In the genomic region with DNA sequence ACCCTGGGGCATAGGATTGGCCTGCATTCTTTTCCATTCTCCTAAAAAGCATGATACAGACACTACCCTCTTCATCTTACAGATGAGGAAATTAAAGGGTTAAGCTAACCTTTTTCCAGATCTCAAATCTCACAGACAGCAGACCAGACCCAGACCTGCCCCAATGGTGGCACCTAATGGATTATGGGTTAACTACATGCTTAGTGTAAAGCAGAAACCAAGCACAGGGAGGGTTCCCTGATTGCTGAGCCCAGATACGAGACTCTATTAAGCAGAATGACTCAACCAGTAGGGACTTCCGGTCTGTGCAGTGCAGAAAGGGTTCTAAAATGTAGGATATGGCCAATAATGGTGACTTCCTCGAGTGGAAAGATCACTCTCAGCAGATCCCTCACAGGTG, we compare ENCODE assay signal across 31 mouse cellular contexts. TPM values are rescaled to one million over a fixed set of nuclear protein-coding genes. Genes with fewer than 3 reads are reported as not detected.
"Had no signal": no experiment of that assay in that cellular context is flagged by ENCODE, and none has a peak within 500 bp of the region (broad histone marks: within the 10 kb centered on the region; RNA-seq: fewer than 3 reads in every experiment).

No protein-coding gene starts in this region.

- H3K4me2 ChIP-seq: kidney, embryonic 15.5 days; limb, embryonic 13.5 days; liver, embryonic 12.5 days; liver, embryonic 15.5 days; lung, embryonic 15.5 days; midbrain, embryonic 11.5 days; neural tube, embryonic 12.5 days; neural tube, embryonic 15.5 days had no signal

- H3K9me3 ChIP-seq: kidney, embryonic 15.5 days; limb, embryonic 10.5 days; limb, embryonic 13.5 days; liver, embryonic 12.5 days; liver, embryonic 15.5 days; lung, embryonic 15.5 days; neural tube, embryonic 12.5 days; neural tube, embryonic 15.5 days had no signal

- DNase-seq: kidney, adult 8-10 months; kidney, postnatal 14 days; kidney, postnatal 4 days; liver; lung, adult 18-20 months; lung, postnatal 10 days; lung, postnatal 36 days; midbrain, embryonic 14.5 days; right cerebral cortex, adult 18-20 months; right cerebral cortex, postnatal 14 days; right cerebral cortex, postnatal 4 days; thymus, adult 2 months; thymus, postnatal 14 days; thymus, postnatal 4 days had no signal

- H3K9ac ChIP-seq: kidney, embryonic 15.5 days; limb, embryonic 13.5 days; liver, embryonic 12.5 days; liver, embryonic 15.5 days; lung, embryonic 15.5 days; neural tube, embryonic 12.5 days; neural tube, embryonic 15.5 days had no signal

- H3K4me3 ChIP-seq: kidney, embryonic 15.5 days; limb, embryonic 10.5 days; limb, embryonic 13.5 days; liver, embryonic 12.5 days; liver, embryonic 15.5 days; lung, embryonic 15.5 days; neural tube, embryonic 12.5 days; neural tube, embryonic 15.5 days had no signal

- H3K27me3 ChIP-seq: kidney, embryonic 15.5 days; liver, embryonic 15.5 days; lung, embryonic 15.5 days; neural tube, embryonic 12.5 days; neural tube, embryonic 15.5 days had no signal

- H3K27ac ChIP-seq: kidney, embryonic 15.5 days; limb, embryonic 10.5 days; limb, embryonic 13.5 days; liver, embryonic 12.5 days; liver, embryonic 15.5 days; lung, embryonic 15.5 days; neural tube, embryonic 12.5 days; neural tube, embryonic 15.5 days; stomach, postnatal 0 days had no signal

- H3K4me1 ChIP-seq: limb, embryonic 10.5 days; liver, embryonic 12.5 days; liver, embryonic 15.5 days; lung, embryonic 15.5 days; neural tube, embryonic 12.5 days had no signal

- H3K36me3 ChIP-seq: kidney, embryonic 15.5 days; limb, embryonic 10.5 days; limb, embryonic 13.5 days; liver, embryonic 12.5 days; liver, embryonic 15.5 days; lung, embryonic 15.5 days; neural tube, embryonic 12.5 days; neural tube, embryonic 15.5 days had no signal

- ATAC-seq: liver, embryonic 12.5 days had no signal

RNA-seq across cellular contexts. Expression of a gene that starts 10.6 kb away (rescaled TPM):
- total RNA-seq: layer of hippocampus, adult 18-20 months; layer of hippocampus, postnatal 14 days; left cerebral cortex, adult 8-10 months; left cerebral cortex, postnatal 14 days; megakaryocyte-erythroid progenitor cell, adult 5-6 weeks; midbrain, postnatal 0 days had no signal
- polyA plus RNA-seq: kidney, embryonic 15.5 days; limb, embryonic 10.5 days; liver, embryonic 15.5 days; lung, embryonic 15.5 days; midbrain, embryonic 11.5 days; midbrain, postnatal 0 days; neural tube, embryonic 12.5 days; neural tube, embryonic 15.5 days; stomach, embryonic 14.5 days; stomach, postnatal 0 days had no signal
